In the genomic region with DNA sequence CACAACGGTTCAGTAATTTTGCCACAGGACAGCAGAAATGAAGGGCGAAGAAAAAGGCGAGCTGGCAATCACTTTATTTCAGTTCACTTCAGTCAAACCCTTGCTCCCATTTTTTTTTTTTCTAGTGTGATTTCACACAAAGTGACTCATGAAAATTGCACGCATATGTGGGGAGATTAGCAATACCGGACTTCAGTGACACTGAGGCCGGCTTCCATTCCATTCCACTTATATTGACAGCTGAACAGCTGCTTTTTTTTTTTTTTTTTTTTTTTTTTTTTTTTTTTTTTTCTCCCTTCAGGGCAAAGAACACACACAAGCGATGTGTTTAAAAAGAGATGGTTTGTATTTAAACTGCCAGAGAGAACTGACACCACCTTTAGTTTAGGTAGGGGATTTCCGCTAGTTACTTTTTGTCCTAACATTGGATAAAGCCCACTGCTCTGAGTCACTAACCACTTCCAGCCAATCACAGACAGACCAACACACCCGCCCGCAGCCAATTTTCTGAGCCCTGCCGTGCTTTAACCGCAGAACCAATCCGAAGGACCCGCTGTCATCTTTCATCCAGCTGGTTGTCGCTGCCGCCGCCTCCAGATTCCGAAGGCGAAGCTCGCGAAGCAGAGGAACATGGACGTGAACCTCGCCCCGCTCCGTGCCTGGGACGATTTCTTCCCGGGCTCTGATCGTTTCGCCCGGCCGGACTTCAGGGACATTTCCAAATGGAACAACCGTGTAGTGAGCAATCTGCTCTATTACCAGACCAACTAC, we compare ENCODE assay signal across 8 mouse cellular contexts. TPM values are rescaled to one million over a fixed set of nuclear protein-coding genes. Genes with fewer than 3 reads are reported as not detected.
DNase-seq lines count a peak whose midpoint lies in the region; ATAC-seq and TF ChIP-seq lines count a peak whose summit lies in the region.

Arl6ip5 (plus strand) TSS at position 499 of the 771 bp plus-strand sequence.

- TF ChIP-seq POLR2A in cortical plate, adult 2 months (IDR thresholded peaks at IDR 0.05; ENCODE audit: extremely low read depth, insufficient read depth, low read length) = peak; percentile 65; the same call in 1 of the 2 replicates

- no peaks in the 10 kb centered on the region for H3K27me3 ChIP-seq in megakaryocyte, embryonic 14.5 days (replicated peaks)

- H3K4me3 ChIP-seq in cortical plate, adult 2 months (ENCODE audit: insufficient read depth, low read length) = peak within 1 kb of the TSS; percentile 97
- H3K4me3 ChIP-seq in megakaryocyte, embryonic 14.5 days (replicated peaks) = peak within 1 kb of the TSS; percentile 98

- peaks cover 3% of the 10 kb centered on the region; the same call in 1 of the 2 replicates for H3K4me1 ChIP-seq in cortical plate, adult 2 months (ENCODE audit: control insufficient read depth, insufficient read depth, low read length)
- H3K4me1 ChIP-seq in megakaryocyte, embryonic 14.5 days = peaks cover 73% of the 10 kb centered on the region

- peak; percentile 85 to 87 for DNase-seq in gastrocnemius, adult 8-10 months (ENCODE audit: low spot score in 2 of 2)
- peak; percentile 63 for DNase-seq in hindlimb bud, embryonic 11.5 days (ENCODE audit: extremely low spot score, low read depth, low spot score)
- peak; percentile 68 to 84 for DNase-seq in left cerebral cortex, adult 8-10 months (ENCODE audit: low spot score in 2 of 2)
- DNase-seq in right cerebral cortex, postnatal 10 days (ENCODE audit: low spot score in 2 of 2) = peak; percentile 93 to 94
- peak; percentile 82 to 89 for DNase-seq in urinary bladder, postnatal 36 days (ENCODE audit: low spot score in 2 of 2)

- peak; percentile 80 for ATAC-seq in activated CD4-positive, CD25-positive, alpha-beta regulatory T cell, adult 4 months

- H3K36me3 ChIP-seq in megakaryocyte, embryonic 14.5 days (replicated peaks; ENCODE audit: low read length) = peaks cover 21% of the 10 kb centered on the region

- peak within 1 kb of the TSS; percentile 83 for H3K27ac ChIP-seq in cortical plate, adult 2 months (ENCODE audit: insufficient read depth, low read length)

- no peaks in the 10 kb centered on the region for H3K9me3 ChIP-seq in megakaryocyte, embryonic 14.5 days

- no peak for TF ChIP-seq CTCF in cortical plate, adult 2 months (IDR thresholded peaks at IDR 0.05; ENCODE audit: extremely low read depth, insufficient read depth, low read length)

RNA-seq across cellular contexts. Expression of gene Arl6ip5, which starts in this region (rescaled TPM):
- polyA plus RNA-seq in activated CD4-positive, CD25-positive, alpha-beta regulatory T cell, adult 4 months (2017; shearing (Covaris generic)) = 100 to 1,000 TPM; 185 to 248 TPM
- polyA plus RNA-seq in cortical plate, adult 2 months (2012; rRNA removed) = 191 and 192 TPM in 2 replicates
- total RNA-seq in gastrocnemius, adult 8-10 months (2022) = 100 to 1,000 TPM; 135 to 157 (median 140) TPM
- 100 to 1,000 TPM; 185 to 195 (median 192) TPM for total RNA-seq in left cerebral cortex, adult 8-10 months (2022)
- 8.1 and 25.3 TPM in 2 replicates for polyA plus RNA-seq in megakaryocyte, embryonic 14.5 days (2012; ENCODE audit: insufficient read depth, low replicate concordance)

Comparison
In these comparisons a context has a peak if more than half of its experiments do, and no peak if none do; other contexts are left out.
1. Peak in every context shown above with its lines: DNase-seq, ATAC-seq, H3K4me3 ChIP-seq and H3K27ac ChIP-seq.